Mouse (Mus musculus): ENCODE measurements around the gene Nrxn3. TPM values are rescaled to one million over a fixed set of nuclear protein-coding genes. Genes with fewer than 3 reads are reported as not detected.

Gene Nrxn3
- polyA plus RNA-seq, 1 experiment: 5.4 TPM

DNA sequence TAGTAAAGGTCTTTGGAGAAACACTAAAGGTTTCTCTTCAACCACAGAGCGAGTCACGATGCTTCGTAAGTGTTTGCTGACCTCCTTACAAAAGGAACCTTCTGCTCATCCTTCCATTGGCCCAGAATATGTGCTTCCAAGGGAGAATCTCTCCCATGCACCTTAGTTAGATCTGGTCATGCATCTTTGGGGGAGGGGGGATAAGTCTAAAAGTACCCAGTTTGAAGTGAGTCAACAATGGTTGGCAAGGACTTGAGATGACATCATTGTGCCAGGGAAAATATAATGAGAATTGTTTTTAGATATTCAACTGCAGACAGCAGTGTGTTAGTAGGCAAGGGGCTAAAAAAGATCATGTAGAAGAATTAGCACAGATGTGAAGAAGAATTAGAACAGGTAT lies 1437.2 kb downstream of the Nrxn3 start:
- TF ChIP-seq CTCF (IDR thresholded peaks at IDR 0.05; ENCODE audit: control insufficient read depth, insufficient read depth, insufficient replicate concordance, low read depth, low read length): no peak
- TF ChIP-seq POLR2A (IDR thresholded peaks at IDR 0.05; ENCODE audit: control insufficient read depth, low read depth, low read length): no peak
- Histone ChIP-seq H3K4me3 (ENCODE audit: control insufficient read depth, low read depth, low read length) (no peak overlapping the region), H3K27me3 (ENCODE audit: control insufficient read depth, insufficient read depth, low read length) (no peaks in the 10 kb centered on the region), H3K36me3 (ENCODE audit: control insufficient read depth, insufficient read depth, low read length) (no peaks in the 10 kb centered on the region), H3K27ac (ENCODE audit: control insufficient read depth, insufficient read depth, low read depth, low read length) (no peak overlapping the region), H3K4me1 (ENCODE audit: control insufficient read depth, insufficient read depth, low read length) (no peaks in the 10 kb centered on the region)

DNA sequence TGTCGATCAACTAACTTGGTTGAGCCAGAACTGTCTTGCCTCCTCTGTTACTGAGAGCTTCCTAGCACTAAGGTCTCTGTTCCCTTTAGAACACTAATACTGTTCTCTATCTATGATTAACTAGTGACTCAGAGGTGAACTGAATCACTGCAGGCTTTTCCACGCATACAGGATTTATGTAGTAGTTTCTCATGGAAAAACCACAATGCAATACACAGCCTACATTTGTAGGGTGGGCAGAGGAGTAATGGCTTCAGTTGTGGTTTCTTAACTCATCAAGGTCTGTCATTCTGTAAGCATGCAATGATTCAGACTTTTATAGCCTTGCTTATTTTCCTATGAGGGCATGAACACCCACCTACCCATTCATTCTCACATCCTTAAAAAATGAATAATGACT lies 1443.4 kb downstream of the Nrxn3 start:
- H3K36me3 ChIP-seq (ENCODE audit: control insufficient read depth, insufficient read depth, low read length): no peaks in the 10 kb centered on the region
- no peaks in the 10 kb centered on the region for H3K27me3 ChIP-seq (ENCODE audit: control insufficient read depth, insufficient read depth, low read length)
- TF ChIP-seq CTCF (IDR thresholded peaks at IDR 0.05; ENCODE audit: control insufficient read depth, insufficient read depth, insufficient replicate concordance, low read depth, low read length) (no peak), POLR2A (IDR thresholded peaks at IDR 0.05; ENCODE audit: control insufficient read depth, low read depth, low read length) (no peak)
- no peak overlapping the region for H3K4me3 ChIP-seq (ENCODE audit: control insufficient read depth, low read depth, low read length)
- H3K27ac ChIP-seq (ENCODE audit: control insufficient read depth, insufficient read depth, low read depth, low read length): no peak overlapping the region
- H3K4me1 ChIP-seq (ENCODE audit: control insufficient read depth, insufficient read depth, low read length): no peaks in the 10 kb centered on the region

DNA sequence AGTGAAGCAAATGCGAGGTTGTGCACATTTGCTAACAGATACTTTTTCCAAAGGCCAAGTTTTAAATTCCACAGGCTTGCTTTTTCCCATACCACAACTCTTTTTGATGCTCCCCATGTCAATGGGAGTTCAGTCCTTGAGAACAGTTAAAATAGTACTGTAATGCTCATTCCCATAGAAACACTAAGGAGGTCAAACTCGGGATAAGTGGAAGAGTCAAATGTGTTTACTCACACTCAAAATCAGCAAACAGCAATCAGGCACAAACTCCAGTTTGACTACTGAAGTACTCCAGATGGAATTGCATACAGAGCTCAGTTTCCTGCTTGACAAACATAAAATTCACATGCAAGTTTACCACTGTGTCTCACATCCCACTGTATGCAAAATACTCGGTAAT lies 1458.9 kb downstream of the Nrxn3 start:
- H3K36me3 ChIP-seq (ENCODE audit: control insufficient read depth, insufficient read depth, low read length): no peaks in the 10 kb centered on the region
- TF ChIP-seq CTCF (IDR thresholded peaks at IDR 0.05; ENCODE audit: control insufficient read depth, insufficient read depth, insufficient replicate concordance, low read depth, low read length) (no peak), POLR2A (IDR thresholded peaks at IDR 0.05; ENCODE audit: control insufficient read depth, low read depth, low read length) (no peak)
- H3K4me3 ChIP-seq (ENCODE audit: control insufficient read depth, low read depth, low read length): no peak overlapping the region
- H3K27me3 ChIP-seq (ENCODE audit: control insufficient read depth, insufficient read depth, low read length): no peaks in the 10 kb centered on the region
- H3K4me1 ChIP-seq (ENCODE audit: control insufficient read depth, insufficient read depth, low read length): no peaks in the 10 kb centered on the region
- no peak overlapping the region for H3K27ac ChIP-seq (ENCODE audit: control insufficient read depth, insufficient read depth, low read depth, low read length)

DNA sequence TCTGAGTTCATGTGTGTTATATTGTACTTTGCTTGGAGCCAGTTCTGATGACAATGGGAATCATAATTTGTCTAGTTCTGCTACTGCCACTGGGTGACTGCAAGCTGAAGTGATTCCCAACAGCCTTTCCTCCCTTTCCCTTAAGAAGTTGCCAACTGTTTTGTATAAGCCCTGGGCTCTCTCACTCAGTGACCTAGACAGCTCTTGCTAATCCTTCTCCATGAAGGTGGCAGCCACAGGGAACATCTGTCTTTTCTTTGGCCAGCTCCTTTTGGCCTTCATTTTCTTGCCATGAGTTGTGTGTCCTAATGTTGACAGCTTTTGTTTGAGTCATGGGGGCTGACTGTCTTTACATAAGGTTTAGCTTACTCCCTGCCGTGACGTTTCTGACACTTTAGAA lies 1460.3 kb downstream of the Nrxn3 start:
- no peak for TF ChIP-seq POLR2A (IDR thresholded peaks at IDR 0.05; ENCODE audit: control insufficient read depth, low read depth, low read length)
- TF ChIP-seq CTCF (IDR thresholded peaks at IDR 0.05; ENCODE audit: control insufficient read depth, insufficient read depth, insufficient replicate concordance, low read depth, low read length): no peak
- Histone ChIP-seq H3K27ac (ENCODE audit: control insufficient read depth, insufficient read depth, low read depth, low read length) (no peak overlapping the region), H3K4me1 (ENCODE audit: control insufficient read depth, insufficient read depth, low read length) (no peaks in the 10 kb centered on the region), H3K4me3 (ENCODE audit: control insufficient read depth, low read depth, low read length) (no peak overlapping the region), H3K36me3 (ENCODE audit: control insufficient read depth, insufficient read depth, low read length) (no peaks in the 10 kb centered on the region), H3K27me3 (ENCODE audit: control insufficient read depth, insufficient read depth, low read length) (no peaks in the 10 kb centered on the region)

DNA sequence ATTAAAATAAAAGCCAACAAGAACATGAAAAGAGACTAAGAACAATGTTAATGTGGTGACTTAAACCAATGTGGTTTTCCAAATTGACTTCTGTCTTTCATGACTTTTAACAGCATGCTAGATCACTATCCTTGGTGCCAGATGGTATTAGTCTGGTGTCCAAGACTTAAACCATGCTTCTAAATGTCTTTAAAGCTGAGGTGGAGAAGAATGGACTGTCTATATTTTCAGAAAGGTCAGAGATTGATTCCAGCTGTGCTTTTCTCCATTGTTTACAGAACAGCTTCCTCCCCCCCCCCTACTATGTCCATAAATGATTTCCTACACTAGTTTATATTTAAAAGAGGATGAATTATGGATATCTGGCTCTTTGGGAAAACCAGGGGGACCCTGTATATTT lies 1473.5 kb downstream of the Nrxn3 start:
- H3K4me1 ChIP-seq (ENCODE audit: control insufficient read depth, insufficient read depth, low read length): no peaks in the 10 kb centered on the region
- no peaks in the 10 kb centered on the region for H3K27me3 ChIP-seq (ENCODE audit: control insufficient read depth, insufficient read depth, low read length)
- TF ChIP-seq POLR2A (IDR thresholded peaks at IDR 0.05; ENCODE audit: control insufficient read depth, low read depth, low read length) (no peak), CTCF (IDR thresholded peaks at IDR 0.05; ENCODE audit: control insufficient read depth, insufficient read depth, insufficient replicate concordance, low read depth, low read length) (no peak)
- H3K4me3 ChIP-seq (ENCODE audit: control insufficient read depth, low read depth, low read length): no peak overlapping the region
- H3K36me3 ChIP-seq (ENCODE audit: control insufficient read depth, insufficient read depth, low read length): no peaks in the 10 kb centered on the region
- H3K27ac ChIP-seq (ENCODE audit: control insufficient read depth, insufficient read depth, low read depth, low read length): no peak overlapping the region

DNA sequence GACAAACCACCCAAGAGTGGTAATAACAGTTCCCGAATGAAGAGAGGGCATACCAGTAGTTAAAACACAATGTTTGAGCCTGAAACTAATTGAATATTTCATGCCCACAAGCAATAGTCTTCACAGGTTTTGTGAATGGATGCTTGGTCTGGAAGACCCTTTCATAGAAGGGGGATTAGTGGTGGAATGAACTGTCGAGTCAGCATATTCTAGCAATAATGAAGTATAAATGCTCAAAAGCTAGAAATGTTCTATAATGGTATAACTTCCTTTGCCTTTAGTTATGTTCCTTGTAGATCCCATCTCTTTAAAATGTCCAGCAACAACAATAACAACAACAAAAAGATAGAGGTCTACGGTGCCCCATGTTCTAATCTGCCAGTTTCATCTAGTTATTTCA lies 1475.3 kb downstream of the Nrxn3 start:
- TF ChIP-seq CTCF (IDR thresholded peaks at IDR 0.05; ENCODE audit: control insufficient read depth, insufficient read depth, insufficient replicate concordance, low read depth, low read length): no peak
- no peak for TF ChIP-seq POLR2A (IDR thresholded peaks at IDR 0.05; ENCODE audit: control insufficient read depth, low read depth, low read length)
- Histone ChIP-seq H3K4me3 (ENCODE audit: control insufficient read depth, low read depth, low read length) (no peak overlapping the region), H3K27me3 (ENCODE audit: control insufficient read depth, insufficient read depth, low read length) (no peaks in the 10 kb centered on the region), H3K36me3 (ENCODE audit: control insufficient read depth, insufficient read depth, low read length) (no peaks in the 10 kb centered on the region), H3K4me1 (ENCODE audit: control insufficient read depth, insufficient read depth, low read length) (no peaks in the 10 kb centered on the region), H3K27ac (ENCODE audit: control insufficient read depth, insufficient read depth, low read depth, low read length) (no peak overlapping the region)

DNA sequence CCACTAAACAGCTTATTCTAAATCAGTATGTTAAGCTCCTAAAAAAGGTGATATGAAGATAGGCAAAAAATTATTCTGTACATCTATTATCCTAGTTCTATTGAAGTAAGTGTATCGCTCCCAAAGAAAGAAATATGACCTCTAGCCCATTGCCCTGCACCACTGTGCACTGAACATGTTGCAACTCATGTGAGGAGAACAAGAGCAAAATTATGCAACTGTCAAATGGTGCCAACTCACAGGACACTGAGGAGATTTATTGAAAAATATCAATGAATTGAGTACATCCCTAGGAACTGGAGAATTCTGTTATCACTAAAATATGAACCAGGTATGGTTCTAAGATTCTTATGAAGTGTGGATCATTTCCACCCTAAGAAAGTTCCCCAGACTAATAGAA lies 1479.8 kb downstream of the Nrxn3 start:
- Histone ChIP-seq H3K27ac (ENCODE audit: control insufficient read depth, insufficient read depth, low read depth, low read length) (no peak overlapping the region), H3K4me1 (ENCODE audit: control insufficient read depth, insufficient read depth, low read length) (no peaks in the 10 kb centered on the region), H3K4me3 (ENCODE audit: control insufficient read depth, low read depth, low read length) (no peak overlapping the region), H3K36me3 (ENCODE audit: control insufficient read depth, insufficient read depth, low read length) (no peaks in the 10 kb centered on the region), H3K27me3 (ENCODE audit: control insufficient read depth, insufficient read depth, low read length) (no peaks in the 10 kb centered on the region)
- TF ChIP-seq CTCF (IDR thresholded peaks at IDR 0.05; ENCODE audit: control insufficient read depth, insufficient read depth, insufficient replicate concordance, low read depth, low read length) (no peak), POLR2A (IDR thresholded peaks at IDR 0.05; ENCODE audit: control insufficient read depth, low read depth, low read length) (no peak)

DNA sequence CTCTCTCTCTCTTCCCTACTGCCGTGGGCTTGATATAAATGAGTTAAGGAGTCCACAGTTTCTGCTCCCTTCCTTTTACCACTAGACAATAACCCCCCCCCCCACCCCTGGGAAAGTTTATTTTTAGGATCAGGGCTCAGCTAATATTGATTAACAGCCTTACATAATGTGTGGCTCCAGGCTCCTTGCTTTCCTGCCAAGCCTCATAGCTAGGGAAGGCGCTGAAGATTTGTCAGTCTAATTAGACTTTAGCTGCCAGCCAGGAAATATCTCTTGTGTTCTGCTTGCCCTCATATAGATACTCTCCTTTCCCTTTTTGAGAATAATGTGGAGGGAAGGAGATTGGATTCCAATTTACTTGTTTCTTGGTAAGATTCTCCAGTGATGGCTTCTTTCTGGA lies 1488.7 kb downstream of the Nrxn3 start:
- Histone ChIP-seq H3K4me1 (ENCODE audit: control insufficient read depth, insufficient read depth, low read length) (peaks cover 2% of the 10 kb centered on the region; the same call in 1 of the 2 replicates), H3K4me3 (ENCODE audit: control insufficient read depth, low read depth, low read length) (no peak overlapping the region), H3K27me3 (ENCODE audit: control insufficient read depth, insufficient read depth, low read length) (no peaks in the 10 kb centered on the region), H3K27ac (ENCODE audit: control insufficient read depth, insufficient read depth, low read depth, low read length) (no peak overlapping the region), H3K36me3 (ENCODE audit: control insufficient read depth, insufficient read depth, low read length) (no peaks in the 10 kb centered on the region)
- TF ChIP-seq POLR2A (IDR thresholded peaks at IDR 0.05; ENCODE audit: control insufficient read depth, low read depth, low read length) (no peak), CTCF (IDR thresholded peaks at IDR 0.05; ENCODE audit: control insufficient read depth, insufficient read depth, insufficient replicate concordance, low read depth, low read length) (no peak)
